Mouse (Mus musculus): ENCODE results near the gene Rsl1.
"Not testable (repeated sequence)": the region's sequence is repeated elsewhere in the genome, so short reads cannot be mapped to it uniquely, and the experiment has no call there.

Rsl1 gene

GRCm38 (mm10) chr13:67172991-67173722, at the start of gene Rsl1:
Rsl1 (plus strand) TSS chr13:67173182.
- peak; percentile 71 for DNase-seq

- DNase-seq: no peak
Observed at GRCm38 (mm10) chr13:67124460-67124859, 48.5 kb upstream of the Rsl1 start.

- peak; percentile 19 for DNase-seq
Observed at GRCm38 (mm10) chr13:67127507-67127906, 45.5 kb upstream of the Rsl1 start.

- DNase-seq: peak; percentile 88
Observed at GRCm38 (mm10) chr13:67128038-67128721, 44.8 kb upstream of the Rsl1 start.

- not testable (repeated sequence) for DNase-seq
Observed at GRCm38 (mm10) chr13:67166122-67166521, 6.9 kb upstream of the Rsl1 start.

- peak; percentile 9 for DNase-seq
Observed at GRCm38 (mm10) chr13:67173723-67174055, 707 bp downstream of the Rsl1 start.

- DNase-seq: peak; percentile 74
Observed at GRCm38 (mm10) chr13:67194340-67194894, 21.4 kb downstream of the Rsl1 start, which contains the start of gene Zfp455. Zfp455 (plus strand) TSS chr13:67194506.

- DNase-seq: no peak
Observed at GRCm38 (mm10) chr13:67201656-67202055, 28.7 kb downstream of the Rsl1 start.

- DNase-seq: no peak
Observed at GRCm38 (mm10) chr13:67214015-67214607, 41.1 kb downstream of the Rsl1 start.

Measured in cerebellum, adult 9-11 months (tissue).